Mouse (Mus musculus): Measurements from ENCODE around the gene Nptxr.

The Nptxr gene

DNA sequence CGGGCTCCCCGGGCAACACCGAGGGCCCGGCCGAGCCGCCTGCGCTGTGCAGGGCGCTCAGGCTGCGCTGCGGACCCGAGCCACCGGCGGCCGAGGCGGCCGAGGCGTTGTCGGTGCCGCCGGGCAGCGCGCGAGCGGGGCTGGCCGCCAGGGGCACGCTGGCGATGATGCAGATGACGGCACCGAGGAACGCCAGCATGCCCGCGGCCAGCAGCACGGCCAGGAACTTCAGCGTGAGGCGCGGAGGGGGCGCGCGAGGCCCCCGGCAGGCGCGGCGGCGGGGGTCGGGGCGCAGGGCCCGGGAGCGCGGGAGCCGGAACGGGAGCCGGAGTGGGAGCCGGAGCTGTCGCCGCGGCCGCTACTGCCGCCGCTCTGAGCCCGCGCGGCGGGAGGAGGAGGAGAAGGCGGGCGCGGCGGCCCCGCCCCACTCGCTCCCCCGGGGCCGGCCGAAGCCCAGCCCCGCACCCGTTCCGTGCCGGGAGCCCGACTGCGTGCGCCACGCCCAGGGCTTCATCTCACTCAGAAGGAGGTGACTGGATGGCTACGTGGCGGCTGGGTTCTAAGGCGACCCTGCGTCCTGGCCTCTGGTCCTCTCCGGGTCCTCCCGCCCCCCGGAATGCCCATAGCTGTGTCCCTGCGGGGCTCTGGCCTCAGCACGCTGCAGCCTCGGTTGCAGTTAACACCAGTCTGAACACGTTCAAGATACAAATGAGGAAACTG lies at the start of gene Nptxr:
TSS of gene Nptxr (minus strand) at position 415 of the 720 bp plus-strand sequence.
- DNase-seq (ENCODE audit: low read depth, low spot score): peak; percentile 77

DNA sequence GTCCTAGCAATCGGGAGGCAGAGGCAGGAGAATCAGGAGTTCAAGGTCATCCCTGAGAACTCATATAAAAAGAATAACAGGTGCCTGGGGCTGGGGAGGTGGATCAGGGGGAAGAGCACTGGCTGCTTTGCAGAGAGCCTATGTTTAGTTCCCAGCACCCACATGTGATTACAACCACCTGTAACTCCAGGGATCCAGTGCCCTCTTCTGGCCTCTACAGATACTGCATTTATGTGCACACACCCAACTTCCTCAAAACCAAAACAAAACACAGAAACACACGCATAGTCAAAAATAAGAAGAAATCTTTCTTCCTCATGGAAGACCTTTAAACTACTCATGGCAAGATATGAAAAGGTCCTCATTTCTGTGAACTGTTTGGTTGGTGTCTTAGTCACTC lies 45.6 kb upstream of the Nptxr start:
- DNase-seq (ENCODE audit: low read depth, low spot score): no peak

DNA sequence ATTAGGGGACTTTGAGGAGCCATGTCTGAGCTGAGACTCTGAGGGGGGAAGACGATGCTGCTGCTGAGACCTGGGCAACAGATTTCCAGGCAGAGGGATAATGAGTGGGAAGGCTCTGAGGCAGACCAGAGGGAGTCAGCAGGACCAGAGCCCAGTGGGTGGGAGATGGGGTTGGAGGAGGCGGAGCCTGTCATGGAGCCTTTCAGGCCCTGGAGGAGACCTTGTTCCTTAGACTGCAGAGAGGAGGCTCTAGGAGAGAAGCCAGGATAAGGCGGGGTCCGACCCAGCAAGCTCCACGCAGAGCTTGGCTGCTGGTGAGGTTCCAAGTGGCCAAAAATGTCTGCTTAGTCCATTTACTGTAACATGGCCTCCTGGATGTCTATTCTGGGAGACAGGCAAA lies 42.5 kb upstream of the Nptxr start:
- peak; percentile 71 for DNase-seq (ENCODE audit: low read depth, low spot score)

DNA sequence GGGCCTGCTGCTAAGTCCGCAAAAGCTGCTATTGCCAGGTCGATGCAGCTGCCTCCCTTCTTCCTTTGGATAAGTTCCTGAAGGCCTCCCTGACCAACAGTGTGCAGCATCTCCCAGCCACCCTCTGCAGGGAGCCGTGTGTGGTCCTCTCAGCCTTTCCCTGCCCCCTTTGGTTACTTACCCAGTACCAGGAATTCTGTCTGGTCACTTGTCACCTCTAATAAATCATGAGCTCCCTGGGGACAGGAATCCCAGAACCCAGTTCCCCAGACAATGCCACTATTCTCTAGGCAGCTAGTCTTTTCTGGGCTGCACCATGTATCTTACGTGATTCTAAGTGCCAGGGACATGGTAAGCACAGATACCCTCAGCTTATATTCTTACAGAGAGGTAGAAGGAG lies 41.4 kb upstream of the Nptxr start:
- DNase-seq (ENCODE audit: low read depth, low spot score): no peak

DNA sequence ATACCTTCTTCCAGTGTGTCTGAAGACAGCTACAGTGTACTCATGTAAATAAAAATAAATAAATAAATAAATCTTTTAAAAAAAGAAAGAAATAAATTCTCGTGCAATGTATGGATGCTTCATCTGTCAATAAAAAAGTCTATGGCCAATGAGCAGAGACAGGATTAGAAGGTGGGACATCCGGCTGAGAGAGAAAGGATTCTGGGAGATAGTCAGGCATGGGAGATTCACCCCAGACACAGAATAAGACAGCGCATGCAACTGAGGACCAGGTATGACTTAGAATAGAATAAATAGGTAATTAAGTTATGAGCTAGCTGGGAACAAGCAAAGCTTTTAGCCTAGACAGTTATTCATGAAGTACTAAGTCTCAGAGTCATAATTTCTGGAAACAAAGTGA lies 38.4 kb upstream of the Nptxr start:
- DNase-seq (ENCODE audit: low read depth, low spot score): no peak

DNA sequence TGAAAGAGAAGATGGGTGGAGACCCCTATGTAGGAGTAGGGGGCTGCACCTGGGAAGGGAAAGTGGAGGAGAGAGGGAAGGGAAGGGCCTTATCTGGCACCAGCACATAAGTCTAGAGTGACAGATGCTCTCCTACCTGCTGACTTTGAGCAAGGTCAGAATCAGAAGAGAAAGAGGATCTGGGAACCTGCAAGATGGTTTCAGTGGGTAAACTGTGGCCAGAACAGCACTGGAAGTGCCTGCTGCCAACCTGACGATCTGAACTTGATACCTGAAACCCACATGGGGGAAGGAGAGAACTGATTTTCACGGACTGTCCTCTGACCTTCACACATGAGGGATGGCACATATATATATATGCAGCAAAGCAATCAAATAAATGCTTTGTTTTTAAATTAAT lies 35.7 kb upstream of the Nptxr start:
- no peak for DNase-seq (ENCODE audit: low read depth, low spot score)

DNA sequence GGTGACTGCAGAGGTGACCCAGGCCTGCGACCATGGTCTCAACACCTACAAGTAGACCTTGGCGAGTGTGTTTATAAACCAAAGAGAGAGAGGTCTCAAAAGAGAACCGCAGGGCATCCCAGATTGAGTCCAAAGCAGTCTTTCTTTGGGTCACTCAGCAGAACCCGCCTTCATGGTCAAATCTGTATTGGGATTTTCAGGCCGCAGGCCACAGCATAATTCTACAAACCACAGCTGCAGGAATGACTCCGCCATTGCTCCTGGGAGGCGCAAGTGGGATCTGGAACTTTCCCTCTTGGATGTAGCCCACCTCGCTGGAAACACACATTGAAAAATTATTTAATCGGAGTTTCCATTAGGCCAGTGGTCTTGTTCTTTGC lies 30.3 kb upstream of the Nptxr start:
- no peak for DNase-seq (ENCODE audit: low read depth, low spot score)

DNA sequence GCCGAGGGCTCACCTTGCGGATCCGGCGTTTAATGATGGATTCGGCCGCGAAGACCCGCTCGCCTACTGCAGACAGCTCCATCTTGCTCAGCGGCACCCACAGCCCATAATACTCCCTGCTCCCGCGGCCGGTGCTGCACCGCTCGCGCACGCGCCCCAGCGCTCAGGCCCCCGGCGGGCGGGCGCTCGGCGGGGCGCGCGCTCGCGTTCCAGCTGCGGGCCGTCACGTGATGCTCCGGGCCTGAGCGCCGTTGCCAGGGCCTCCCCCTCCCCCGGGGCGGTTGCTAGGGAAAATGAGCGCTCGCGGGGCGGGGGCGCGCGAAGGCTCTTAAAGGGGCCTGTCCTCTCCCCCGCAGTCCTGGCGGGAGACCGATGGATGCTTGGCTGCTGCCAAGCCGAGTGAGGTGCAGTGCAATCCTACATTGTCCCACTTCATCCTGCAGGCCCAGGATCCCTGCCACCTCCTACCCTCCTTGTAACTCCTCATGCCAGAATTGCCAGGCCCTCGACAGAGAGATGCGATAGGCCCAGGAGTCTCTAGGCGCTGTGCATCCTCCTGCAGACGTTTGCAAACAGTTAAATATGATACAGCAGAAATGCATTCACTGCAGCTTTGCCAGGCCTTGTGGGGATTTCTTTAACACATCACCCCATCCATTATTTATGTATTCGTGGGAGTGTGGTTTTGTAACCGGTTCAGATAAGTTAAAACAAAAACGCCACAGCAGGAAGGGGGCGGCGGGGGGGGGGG lies 29.7 kb upstream of the Nptxr start, which contains the start of the genes Npcd and Cbx6:
TSS of gene Npcd (minus strand) at position 108 of the 751 bp plus-strand sequence.
TSS of gene Cbx6 (minus strand) at position 559 of the 751 bp plus-strand sequence.
- peak; percentile 98 for DNase-seq (ENCODE audit: low read depth, low spot score)

DNA sequence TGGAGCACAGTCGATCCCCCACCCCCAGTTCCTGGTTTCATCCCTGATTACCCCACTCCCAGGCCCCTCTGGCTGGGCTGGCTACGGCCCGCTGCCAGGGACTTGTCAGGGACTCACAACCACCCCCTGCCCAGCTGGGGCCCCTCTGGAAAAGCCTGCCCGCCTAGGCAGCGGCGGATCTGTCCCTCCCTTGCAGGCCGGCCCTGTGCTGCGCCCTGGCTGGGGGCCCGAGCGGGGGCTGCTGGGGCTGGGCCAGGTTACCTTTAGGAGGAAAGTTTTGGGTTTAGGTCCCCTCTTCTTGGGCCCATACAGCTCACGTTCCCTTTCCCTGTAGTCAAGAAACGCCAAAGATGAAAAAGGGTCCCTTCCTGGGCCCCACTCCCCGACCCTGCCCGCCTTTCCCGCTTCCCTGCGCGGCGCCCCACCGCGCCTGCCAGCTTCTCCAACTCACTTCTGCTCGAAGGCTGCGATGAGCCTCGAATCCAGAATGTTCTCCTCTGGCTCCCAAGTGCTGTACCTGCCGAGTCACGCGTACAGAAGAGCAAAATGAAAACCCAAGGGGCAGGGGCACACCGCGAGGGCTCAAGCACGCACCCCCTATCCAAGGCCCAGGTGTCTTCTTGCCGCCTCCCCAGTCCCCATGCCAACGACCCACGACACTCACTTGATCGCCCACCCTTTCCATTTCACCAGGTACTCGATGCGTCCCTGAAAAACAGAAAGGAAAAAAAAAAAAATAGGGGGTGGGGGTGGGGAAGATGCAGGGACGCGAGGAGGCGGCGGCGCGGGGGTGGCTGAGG lies 28.9 kb upstream of the Nptxr start:
- DNase-seq (ENCODE audit: low read depth, low spot score): peak; percentile 57

DNA sequence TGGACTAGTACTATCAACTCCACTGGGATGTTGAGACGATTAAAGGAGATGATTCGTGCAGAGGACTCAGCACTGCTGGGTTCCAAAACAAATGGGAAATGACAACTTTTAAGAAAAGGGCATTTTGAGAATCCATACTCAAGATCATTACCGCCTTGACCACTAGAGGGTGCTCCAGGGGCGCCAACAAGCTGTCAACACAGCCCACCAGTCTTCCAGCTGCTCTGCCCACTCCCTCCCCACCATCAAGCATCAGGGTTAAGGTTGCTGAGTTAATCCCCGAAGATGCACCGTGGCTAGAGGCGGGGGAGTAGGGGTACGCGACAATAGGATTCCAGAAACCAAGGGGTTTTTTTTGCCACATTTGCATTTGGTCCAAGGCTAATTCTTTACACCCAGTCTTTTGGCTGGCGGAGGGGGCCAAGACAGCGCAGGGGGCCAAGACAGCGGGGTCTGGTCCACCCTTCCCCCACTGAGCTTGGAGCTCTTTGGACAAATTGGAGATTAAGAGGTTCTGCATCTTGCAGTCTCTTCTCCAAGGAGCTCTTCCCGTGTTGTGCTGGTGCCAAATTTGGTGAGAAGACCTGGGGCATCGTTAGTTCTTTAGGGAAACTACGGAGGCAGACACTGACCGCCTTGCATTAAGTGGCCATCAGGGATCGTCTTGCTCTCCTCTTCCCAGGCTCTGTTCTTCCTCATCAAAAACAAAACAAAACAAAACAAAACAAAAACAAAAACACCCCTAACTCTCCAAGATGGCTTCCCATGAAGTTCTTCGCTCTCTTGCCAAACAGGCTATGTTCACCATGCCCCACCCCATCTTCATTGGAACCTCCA lies 27.7 kb upstream of the Nptxr start:
- peak; percentile 90 for DNase-seq (ENCODE audit: low read depth, low spot score)

DNA sequence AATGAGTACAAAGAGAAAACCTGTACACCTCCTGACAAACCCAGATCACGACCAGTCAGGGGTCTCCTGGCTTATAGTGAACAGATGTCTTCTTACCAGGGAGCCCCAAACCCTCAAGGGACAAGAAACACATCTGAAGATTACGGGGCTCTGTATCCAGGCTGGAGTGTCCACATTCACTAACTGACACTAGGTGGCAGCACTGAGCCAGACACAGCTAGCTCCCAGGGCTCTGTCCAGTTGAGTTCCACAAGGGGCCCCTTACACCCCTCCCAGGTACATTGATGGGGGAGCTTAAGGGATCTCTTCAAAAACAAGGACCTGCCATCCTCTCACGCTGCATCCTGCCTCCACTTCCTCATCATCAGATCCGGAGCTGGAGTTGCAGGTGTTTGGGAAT lies 25.8 kb upstream of the Nptxr start:
- peak; percentile 91 for DNase-seq (ENCODE audit: low read depth, low spot score)

DNA sequence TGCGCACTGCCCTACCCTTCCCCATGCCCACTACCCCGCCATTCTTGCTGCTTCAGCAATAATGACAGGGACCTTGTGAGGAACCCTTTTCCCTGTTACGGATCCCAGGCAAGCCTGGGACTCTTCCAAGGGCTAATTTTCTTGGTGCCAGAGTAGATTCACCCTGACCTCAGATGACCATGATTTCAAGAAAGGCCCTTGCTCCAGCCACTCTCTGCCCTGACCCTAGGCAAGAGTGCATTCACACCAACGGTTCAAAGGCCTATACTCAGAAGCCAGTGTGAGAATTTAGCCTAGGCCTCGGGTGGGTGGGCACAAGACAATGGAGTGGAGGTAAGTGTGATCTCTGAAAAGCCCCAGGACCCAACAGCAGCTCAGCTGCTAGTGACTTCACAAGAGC lies 24.9 kb upstream of the Nptxr start:
- DNase-seq (ENCODE audit: low read depth, low spot score): no peak

DNA sequence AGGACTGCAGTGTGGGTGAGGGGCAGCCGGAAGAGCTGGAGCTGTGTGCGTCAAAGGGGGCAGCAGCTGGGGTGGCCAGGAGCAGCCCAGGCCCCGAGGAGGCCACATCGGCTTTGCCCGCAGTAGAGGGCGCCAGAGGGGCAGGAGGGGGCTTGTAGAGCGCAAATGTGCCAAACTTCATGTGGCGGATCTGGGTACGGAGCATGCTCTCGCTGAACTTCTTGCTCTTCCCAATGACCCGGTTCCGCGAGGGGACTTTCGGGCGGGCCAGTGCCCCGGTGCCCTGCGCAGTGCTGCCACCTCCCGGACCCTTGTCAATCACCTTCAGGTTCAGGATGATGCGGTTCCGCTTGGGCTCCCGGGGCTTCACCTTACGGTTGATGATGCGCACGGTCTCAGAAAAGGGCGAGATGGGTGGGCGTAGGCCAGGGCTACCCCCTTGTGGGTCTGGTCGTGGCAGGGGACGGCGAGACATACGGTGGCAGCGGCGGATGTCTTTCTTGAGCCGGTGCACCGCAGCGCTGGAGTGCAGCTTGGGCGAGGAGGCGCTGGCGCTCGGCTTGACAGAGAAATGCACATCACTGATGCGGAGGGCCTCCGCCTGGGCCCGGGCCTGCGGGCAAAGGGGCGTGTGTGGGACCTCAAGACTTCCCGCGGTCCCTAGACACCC lies 23.9 kb upstream of the Nptxr start:
- DNase-seq (ENCODE audit: low read depth, low spot score): peak; percentile 69

DNA sequence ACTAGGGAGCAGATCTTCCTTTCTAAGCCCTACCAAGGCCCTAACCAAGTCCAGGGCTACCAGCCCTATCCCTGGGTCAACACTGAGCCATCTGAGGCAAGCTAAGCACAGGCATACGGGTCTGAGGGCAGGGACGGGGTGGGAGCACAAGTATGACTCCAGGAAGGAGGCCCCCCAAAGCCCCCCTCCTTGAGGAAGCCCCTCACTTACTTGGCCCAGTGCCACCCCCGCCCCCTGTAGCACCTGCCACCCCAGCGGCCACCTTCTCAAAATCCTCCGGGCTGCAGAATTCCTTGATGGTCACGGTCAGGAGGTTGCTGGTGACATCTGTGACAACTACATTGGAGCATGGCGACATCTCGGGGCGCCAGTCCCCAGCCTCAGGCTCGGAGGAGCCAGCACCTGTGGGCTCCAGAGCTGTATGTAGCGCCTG lies 23.2 kb upstream of the Nptxr start:
- no peak for DNase-seq (ENCODE audit: low read depth, low spot score)

DNA sequence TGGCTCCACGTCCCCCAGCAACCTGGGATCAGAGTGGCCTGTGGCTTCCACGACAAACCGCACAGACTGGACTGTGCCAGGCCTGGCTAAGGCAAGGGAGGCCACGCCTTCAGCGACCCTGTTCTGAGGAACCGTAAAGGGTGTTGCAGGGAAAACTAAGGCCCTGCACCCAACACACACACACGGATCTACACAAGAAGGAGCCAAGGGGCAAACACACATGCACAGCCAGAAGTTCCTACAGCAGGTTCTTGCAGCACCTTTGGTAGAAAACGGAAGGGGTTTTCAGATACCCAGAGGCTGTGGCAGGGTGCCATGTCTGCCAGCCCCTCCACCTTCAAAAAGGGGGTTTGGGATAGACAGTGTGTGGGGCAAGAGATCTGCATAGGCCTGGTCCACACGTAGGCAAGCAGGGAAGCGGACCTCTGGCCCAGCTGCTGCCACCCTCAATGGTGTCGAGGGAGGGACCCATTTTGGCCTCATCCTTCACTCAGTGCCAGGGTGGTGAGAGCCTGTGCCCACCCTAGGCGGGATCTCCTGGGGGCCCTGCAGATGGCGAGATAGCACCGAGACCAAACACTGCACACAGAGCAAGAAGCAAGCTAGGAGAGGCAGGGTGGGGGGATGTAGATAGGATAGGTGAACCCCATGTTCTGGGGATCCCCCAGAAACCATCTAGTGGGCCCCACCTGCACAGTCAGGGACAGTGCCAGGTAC lies 22.7 kb upstream of the Nptxr start:
- no peak for DNase-seq (ENCODE audit: low read depth, low spot score)

DNA sequence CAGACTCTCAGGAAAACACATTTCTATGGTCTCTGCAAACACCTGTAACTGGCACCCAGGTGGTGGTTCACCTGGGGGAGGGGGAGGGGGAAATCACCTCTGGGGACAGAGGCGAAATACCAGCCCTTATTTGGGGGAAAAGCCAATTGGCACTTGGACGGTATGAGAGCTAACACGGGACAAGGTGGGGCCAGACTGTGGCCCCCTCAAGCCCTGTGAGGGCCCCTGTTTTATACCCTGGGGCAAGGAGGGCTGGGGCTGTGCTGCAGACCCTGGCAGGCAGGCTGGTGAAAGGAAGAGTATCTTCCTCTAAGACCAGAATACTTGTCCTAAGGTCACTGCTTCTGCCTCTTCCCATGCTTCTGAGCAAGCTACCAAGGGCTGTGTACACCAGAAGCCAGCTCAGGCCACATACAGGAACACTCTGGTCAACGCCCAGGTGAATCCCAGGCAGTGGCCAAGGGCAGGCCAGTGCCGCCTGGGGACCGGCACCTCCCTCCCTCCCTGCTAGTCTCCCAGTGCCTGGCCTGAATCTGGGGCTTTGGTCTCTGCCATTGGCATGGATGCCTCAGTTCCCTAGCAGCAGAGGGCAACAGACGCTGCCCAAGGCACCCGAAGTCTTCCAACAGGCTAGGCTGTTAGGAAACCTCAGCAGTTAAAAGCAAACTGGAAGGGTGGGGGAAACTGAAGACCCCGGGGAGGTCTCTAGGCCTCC lies 21.8 kb upstream of the Nptxr start:
- no peak for DNase-seq (ENCODE audit: low read depth, low spot score)

DNA sequence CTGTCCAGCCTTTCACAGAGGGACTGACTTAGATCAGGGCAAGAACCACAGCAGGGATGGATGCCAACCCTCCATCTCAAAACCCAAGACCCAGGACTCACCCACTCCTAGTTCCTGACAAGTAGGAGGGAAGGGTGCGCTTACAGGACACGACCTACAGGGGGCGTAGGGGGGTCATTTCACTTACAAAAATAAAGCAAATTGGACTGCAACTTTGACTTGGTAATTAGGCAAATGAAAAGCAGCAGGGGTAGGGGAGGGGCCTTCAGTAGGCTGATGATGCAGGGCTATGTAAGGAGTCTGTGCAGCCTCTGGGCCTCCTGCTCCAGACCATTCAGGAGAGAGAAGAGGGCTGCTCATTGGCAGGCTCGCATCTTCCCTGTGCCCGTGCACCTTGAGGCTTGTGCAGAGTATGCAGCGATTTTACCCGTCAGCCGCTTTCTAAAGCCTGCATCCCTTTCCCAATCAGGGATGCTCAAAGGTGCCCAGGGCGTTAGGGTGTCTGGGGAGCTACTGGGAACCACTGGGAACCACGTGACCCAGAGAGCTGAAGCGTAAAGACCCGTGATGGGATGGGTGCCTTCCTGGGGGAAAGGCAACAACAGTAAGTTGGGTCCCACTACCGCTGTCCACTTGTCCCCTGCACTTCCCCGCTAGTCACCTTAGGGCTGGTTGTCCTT lies 20.7 kb upstream of the Nptxr start:
- peak; percentile 77 for DNase-seq (ENCODE audit: low read depth, low spot score)

DNA sequence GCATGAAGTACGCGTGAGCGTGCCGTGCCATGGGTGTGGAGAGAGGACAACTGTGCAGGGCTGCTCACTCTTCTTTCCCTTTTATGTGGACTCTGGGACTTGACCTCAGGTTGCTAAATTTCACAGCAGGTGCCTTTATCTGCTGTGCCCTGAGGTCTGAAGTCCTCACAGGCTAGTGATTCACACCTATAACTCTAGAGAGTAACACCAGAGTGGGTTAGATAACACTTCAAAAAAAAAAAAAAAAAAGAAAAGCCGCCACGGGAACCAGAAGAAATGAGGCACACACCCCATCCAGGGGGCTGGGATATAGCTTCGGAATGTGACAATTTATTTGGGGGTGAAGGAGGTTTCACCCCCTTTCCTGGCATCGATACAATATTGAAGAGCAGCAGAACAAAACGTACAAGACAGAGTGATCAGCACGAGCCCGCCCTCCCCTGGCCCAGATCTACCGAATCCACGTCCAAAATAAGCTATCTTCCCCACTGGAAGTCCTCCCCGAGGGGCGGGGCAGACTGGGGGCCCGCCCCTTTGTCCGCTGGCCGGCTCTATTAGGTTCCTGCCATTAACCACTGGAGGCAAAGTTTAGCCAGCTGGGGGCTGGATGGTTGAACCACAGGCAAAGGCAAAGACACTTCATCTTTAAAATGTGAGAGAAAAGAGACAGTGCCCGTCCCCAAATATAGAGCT lies 19.2 kb upstream of the Nptxr start:
- DNase-seq (ENCODE audit: low read depth, low spot score): peak; percentile 46
